Mouse (Mus musculus) heart, embryonic 16.5 days (tissue): ENCODE measurements around the gene Pdgfc. TPM values are rescaled to one million over a fixed set of nuclear protein-coding genes. Genes with fewer than 3 reads are reported as not detected.

Experiments
- ATAC-seq: fragments of 200-750 bp; cut with Nextera tagmentation; replicated peaks from 2 replicates; pipeline ENCODE4 v1.8.0; 2017; ENCODE audit warnings: moderate number of reproducible peaks; ENCODE audit not compliant: insufficient read depth, low FRiP score; ENCODE audit errors: extremely low read depth
- H3K27ac ChIP-seq: fragments of 300-500 bp; sonication (generic); 2 replicates; pipeline ENCODE4 v1.5.1; 2014; ENCODE audit warnings: mild to moderate bottlenecking, low read length, control low read depth, moderate library complexity
- H3K27me3 ChIP-seq: fragments of 300-500 bp; sonication (generic); 2 replicates; pipeline ENCODE4 v1.6.1; 2014; ENCODE audit warnings: low read length, mixed read lengths; ENCODE audit not compliant: control insufficient read depth, insufficient read depth
- H3K36me3 ChIP-seq: fragments of 300-500 bp; sonication (generic); 2 replicates; pipeline ENCODE4 v1.6.1; 2014; ENCODE audit not compliant: control insufficient read depth, insufficient read depth
- H3K4me1 ChIP-seq: fragments of 300-500 bp; sonication (generic); 2 replicates; pipeline ENCODE4 v1.6.1; 2014; ENCODE audit warnings: low read length, mixed read lengths; ENCODE audit not compliant: control insufficient read depth, insufficient read depth
- H3K4me2 ChIP-seq: fragments of 300-500 bp; sonication (generic); 2 replicates; pipeline ENCODE4 v1.6.1; 2014; ENCODE audit warnings: low read depth, mild to moderate bottlenecking, control low read depth, low read length
- H3K4me3 ChIP-seq: fragments of 300-500 bp; sonication (generic); 2 replicates; pipeline ENCODE4 v1.5.1; 2014; ENCODE audit warnings: mild to moderate bottlenecking, control low read depth, low read length
- H3K9ac ChIP-seq: fragments of 300-500 bp; sonication (generic); 2 replicates; pipeline ENCODE4 v1.6.1; 2014; ENCODE audit warnings: low read length, control low read depth
- H3K9me3 ChIP-seq: fragments of 300-500 bp; sonication (generic); replicated peaks from 2 replicates; pipeline ENCODE4 v1.6.1; 2016; ENCODE audit warnings: low read length; ENCODE audit not compliant: control insufficient read depth
- WGBS: fragments of 180-500 bp; shearing (Covaris S2); extraction: QIAGEN DNeasy Blood & Tissue Kit; methylation state at CpG from one replicate; pipeline ENCODE4 v1.1.7; 2014; 5-methylcytosine and 5-hydroxymethylcytosine counted together
- polyA plus RNA-seq: library from polyadenylated mRNA; unstranded; fragments of >200 nt; fragmentation: Nextera tagmentation; extraction: Ambion mirVana; gene quantifications from 2 replicates; pipeline ENCODE4 v1.2.1, GENCODE M21; 2015

Pdgfc gene
- polyA plus RNA-seq, 1 experiment from 2014 or later: 3.4 TPM

GRCm38 (mm10) chr3:81205201-81205600 is 169.0 kb downstream of the Pdgfc start:
- ATAC-seq: no peak
- Histone ChIP-seq H3K4me2 (no peak overlapping the region), H3K27ac (no peak overlapping the region), H3K27me3 (no peaks in the 10 kb centered on the region), H3K36me3 (no peaks in the 10 kb centered on the region), H3K4me1 (no peaks in the 10 kb centered on the region), H3K4me3 (no peak overlapping the region), H3K9me3 (no peaks in the 10 kb centered on the region), H3K9ac (no peak overlapping the region)
- 33% methylated on average over 5 of the region's 5 CpGs for WGBS

- Histone ChIP-seq H3K4me1 (no peaks in the 10 kb centered on the region), H3K27ac (no peak overlapping the region), H3K27me3 (no peaks in the 10 kb centered on the region), H3K4me2 (no peak overlapping the region), H3K9ac (no peak overlapping the region), H3K36me3 (no peaks in the 10 kb centered on the region), H3K4me3 (no peak overlapping the region), H3K9me3 (no peaks in the 10 kb centered on the region)
- no peak for ATAC-seq
- 85% methylated on average over 2 of the region's 2 CpGs for WGBS
Measured at GRCm38 (mm10) chr3:81208246-81208645, 172.0 kb downstream of the Pdgfc start.

GRCm38 (mm10) chr3:81211147-81211546 is 174.9 kb downstream of the Pdgfc start:
- 83% methylated on average over 3 of the region's 3 CpGs for WGBS
- Histone ChIP-seq H3K4me1 (no peaks in the 10 kb centered on the region), H3K4me3 (no peak overlapping the region), H3K9ac (no peak overlapping the region), H3K27ac (no peak overlapping the region), H3K4me2 (no peak overlapping the region), H3K36me3 (no peaks in the 10 kb centered on the region), H3K9me3 (no peaks in the 10 kb centered on the region), H3K27me3 (no peaks in the 10 kb centered on the region)
- ATAC-seq: no peak

- WGBS: 74% methylated on average over 3 of the region's 3 CpGs
- ATAC-seq: no peak
Measured at GRCm38 (mm10) chr3:81211666-81212065, 175.4 kb downstream of the Pdgfc start.

DNA sequence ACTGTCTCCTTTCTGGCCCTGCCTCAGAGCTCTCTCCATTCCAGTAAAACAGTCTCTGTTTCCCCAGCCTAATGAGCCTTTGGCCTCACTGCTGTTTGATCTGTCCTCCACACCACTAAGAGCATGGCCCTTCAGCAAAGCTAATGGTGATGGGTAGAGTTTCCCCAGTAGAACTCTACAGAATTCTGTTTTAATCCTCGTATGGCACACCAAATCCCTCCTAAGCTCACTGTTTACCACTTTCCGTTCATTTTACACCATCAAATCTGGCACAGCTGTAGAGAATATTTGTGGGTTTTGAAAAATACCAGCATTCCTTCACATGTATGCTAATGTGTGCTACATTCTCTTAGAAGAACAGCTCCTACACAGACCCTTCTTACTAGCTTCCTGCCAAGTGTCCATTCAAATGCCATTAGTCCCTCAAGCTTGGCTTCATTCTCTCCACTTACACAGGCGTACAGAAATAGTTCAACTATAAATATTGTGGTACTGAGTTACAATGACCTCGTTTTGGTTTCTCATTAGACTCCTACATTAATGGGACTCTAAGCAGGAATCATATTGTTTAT is 179.4 kb downstream of the Pdgfc start:
- Histone ChIP-seq H3K27me3 (no peaks in the 10 kb centered on the region), H3K36me3 (no peaks in the 10 kb centered on the region), H3K9ac (no peak overlapping the region), H3K4me2 (no peak overlapping the region), H3K9me3 (no peaks in the 10 kb centered on the region), H3K4me3 (no peak overlapping the region), H3K4me1 (no peaks in the 10 kb centered on the region), H3K27ac (no peak overlapping the region)
- no peak for ATAC-seq
- 57% methylated on average over 4 of the region's 4 CpGs for WGBS

More at GRCm38 (mm10) chr3:81211666-81212065, 175.4 kb downstream of the Pdgfc start:
- no peak overlapping the region for H3K4me3 ChIP-seq
- H3K36me3 ChIP-seq: no peaks in the 10 kb centered on the region
- no peaks in the 10 kb centered on the region for H3K9me3 ChIP-seq
- H3K4me1 ChIP-seq: no peaks in the 10 kb centered on the region
- no peak overlapping the region for H3K9ac ChIP-seq
- no peak overlapping the region for H3K27ac ChIP-seq
- no peaks in the 10 kb centered on the region for H3K27me3 ChIP-seq
- no peak overlapping the region for H3K4me2 ChIP-seq

- Histone ChIP-seq H3K36me3 (no peaks in the 10 kb centered on the region), H3K4me3 (no peak overlapping the region), H3K9me3 (no peaks in the 10 kb centered on the region), H3K27me3 (no peaks in the 10 kb centered on the region), H3K4me2 (no peak overlapping the region), H3K4me1 (no peaks in the 10 kb centered on the region), H3K27ac (no peak overlapping the region), H3K9ac (no peak overlapping the region)
- no peak for ATAC-seq
- WGBS: 58% methylated on average over 4 of the region's 4 CpGs
Measured at GRCm38 (mm10) chr3:81221682-81222081, 185.5 kb downstream of the Pdgfc start.

DNA sequence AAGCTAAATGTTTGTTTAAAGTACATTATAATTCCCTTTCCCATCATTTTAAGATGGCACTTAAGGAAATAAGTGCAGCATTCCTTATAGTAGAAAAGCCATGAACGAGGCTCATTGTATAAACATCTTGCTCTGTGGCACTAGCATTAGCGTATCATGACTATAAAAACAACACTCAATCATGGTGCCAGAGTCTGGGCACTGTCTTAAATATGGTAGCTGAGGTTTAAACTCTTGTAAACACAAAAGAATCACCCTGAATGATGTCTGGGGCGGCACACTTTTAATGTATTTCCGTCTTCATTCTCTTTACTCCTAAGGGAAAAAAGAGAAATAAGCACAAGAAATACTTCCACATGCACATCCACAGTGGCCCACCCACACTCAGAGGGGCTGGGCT is 192.1 kb downstream of the Pdgfc start:
- Histone ChIP-seq H3K9me3 (no peaks in the 10 kb centered on the region), H3K9ac (no peak overlapping the region), H3K4me2 (no peak overlapping the region), H3K4me1 (no peaks in the 10 kb centered on the region), H3K27ac (no peak overlapping the region), H3K4me3 (no peak overlapping the region), H3K27me3 (no peaks in the 10 kb centered on the region), H3K36me3 (no peaks in the 10 kb centered on the region)
- ATAC-seq: no peak
- WGBS: 59% methylated on average over 4 of the region's 4 CpGs

DNA sequence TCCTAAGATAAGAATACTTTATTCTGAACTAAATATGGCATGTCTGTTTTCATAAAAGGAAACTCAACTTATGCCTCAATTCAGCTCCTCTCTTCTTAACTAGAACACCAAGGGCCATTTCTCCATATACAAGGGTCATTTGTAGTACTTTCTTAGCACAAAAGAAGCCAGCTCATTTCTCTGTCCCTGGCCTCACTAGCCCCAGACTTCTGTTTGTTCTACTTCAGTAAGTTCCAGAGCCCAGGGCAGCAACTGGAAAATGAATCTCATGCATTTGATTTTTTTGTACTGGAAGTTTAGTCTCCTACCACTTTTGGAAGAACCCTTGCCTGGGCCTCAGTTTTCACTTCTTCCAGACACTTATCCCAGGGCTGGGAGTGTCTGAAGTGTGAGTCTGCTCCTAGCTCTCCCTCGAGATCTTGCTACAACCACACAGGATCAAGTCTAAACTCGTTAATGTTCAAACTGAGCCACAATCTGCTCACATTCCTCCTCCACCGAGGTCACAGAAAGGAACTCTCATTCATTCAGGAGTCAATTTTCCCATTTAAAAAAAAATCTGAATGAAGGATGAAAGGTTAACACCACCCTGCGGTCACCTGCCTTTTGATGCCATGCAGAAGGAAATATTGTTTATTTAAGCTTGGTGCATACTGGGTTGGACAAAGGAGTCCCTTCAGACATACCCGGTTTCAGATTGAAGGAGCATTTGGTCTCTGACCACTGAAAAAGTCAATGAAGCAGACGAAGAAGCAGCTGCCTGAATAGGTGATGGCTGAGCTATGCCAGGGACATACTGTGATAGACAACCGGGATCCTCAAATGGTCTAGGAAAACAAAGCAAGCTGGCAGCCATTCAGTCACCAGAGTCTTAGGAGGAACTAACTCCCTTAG is 206.7 kb downstream of the Pdgfc start:
- H3K9me3 ChIP-seq: no peaks in the 10 kb centered on the region
- ATAC-seq: no peak
- H3K36me3 ChIP-seq: no peaks in the 10 kb centered on the region
- 37% methylated on average over 7 of the region's 7 CpGs for WGBS
- no peak overlapping the region for H3K4me2 ChIP-seq
- no peaks in the 10 kb centered on the region for H3K27me3 ChIP-seq
- H3K4me1 ChIP-seq: no peaks in the 10 kb centered on the region
- no peak overlapping the region for H3K27ac ChIP-seq
- H3K9ac ChIP-seq: no peak overlapping the region
- no peak overlapping the region for H3K4me3 ChIP-seq

- no peak for ATAC-seq
- no peaks in the 10 kb centered on the region for H3K27me3 ChIP-seq
- H3K4me3 ChIP-seq: no peak overlapping the region
- no peak overlapping the region for H3K4me2 ChIP-seq
- no peaks in the 10 kb centered on the region for H3K4me1 ChIP-seq
- no peaks in the 10 kb centered on the region for H3K9me3 ChIP-seq
- no peak overlapping the region for H3K9ac ChIP-seq
- no peak overlapping the region for H3K27ac ChIP-seq
- no peaks in the 10 kb centered on the region for H3K36me3 ChIP-seq
- WGBS: 70% methylated on average over 6 of the region's 6 CpGs
Measured at GRCm38 (mm10) chr3:81243591-81243990, 207.4 kb downstream of the Pdgfc start.
